Mouse (Mus musculus): Measurements from ENCODE around the gene Ercc2. TPM values are rescaled to one million over a fixed set of nuclear protein-coding genes. Genes with fewer than 3 reads are reported as not detected.

Ercc2 gene
- total and polyA plus RNA-seq, 3 experiments: 34.4 to 44.5 TPM; not detected in 1

DNA sequence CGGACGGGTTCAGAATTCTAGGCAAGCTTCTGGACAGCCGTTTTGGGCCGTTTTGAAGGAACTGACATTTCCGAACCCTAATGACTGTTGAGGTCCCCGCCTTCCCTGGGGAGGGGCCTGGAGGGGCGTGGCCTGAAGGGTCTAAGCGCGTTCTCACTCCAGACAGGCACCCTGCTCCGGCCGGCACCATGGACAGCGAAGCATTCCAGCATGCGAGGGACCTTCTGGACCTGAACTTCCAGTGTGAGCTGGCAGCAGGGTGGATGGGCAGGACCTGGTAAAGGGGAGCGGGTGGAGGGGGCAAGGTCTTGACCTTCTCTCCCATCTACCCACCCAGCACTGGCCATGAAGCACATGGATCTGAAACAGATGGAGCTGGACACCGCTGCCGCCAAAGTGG is 13.4 kb upstream of the Ercc2 start:
- H3K4me3 ChIP-seq (ENCODE audit: control insufficient read depth in 1 of 2, insufficient read depth in 1 of 2, low read depth in 2 of 2, low read length in 2 of 2): no peak overlapping the region

DNA sequence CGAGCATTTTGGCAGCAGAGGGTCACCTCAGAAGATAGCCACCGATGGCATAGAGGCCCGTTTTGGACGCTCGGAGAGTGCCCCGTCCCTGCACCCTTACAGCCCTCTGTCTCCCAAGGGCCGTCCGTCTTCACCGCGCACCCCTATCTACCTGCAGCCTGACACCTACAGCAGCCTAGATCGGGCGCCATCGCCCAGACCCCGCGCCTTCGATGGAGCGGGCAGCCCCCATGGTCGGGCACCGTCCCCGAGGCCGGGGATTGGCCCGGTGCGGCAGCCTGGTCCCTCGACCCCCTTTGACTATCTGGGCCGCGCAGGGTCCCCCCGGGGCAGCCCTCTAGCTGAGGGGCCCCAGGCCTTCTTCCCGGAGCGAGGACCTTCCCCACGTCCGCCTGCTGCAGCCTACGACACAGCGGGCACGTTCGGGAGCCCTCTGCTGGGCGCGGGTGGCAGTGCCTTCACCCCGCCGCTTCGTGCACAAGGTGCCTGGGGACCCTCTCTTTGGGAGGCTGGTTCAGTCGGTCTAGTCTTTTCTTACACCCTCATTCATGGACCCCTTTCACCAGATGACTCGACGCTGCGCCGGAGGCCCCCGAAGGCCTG is 11.9 kb upstream of the Ercc2 start:
- H3K4me1 ChIP-seq (ENCODE audit: control insufficient read depth in 1 of 2, insufficient read depth in 2 of 2, low read length in 2 of 2): no peaks in the 10 kb centered on the region
- no peak for DNase-seq (ENCODE audit: low read depth, low spot score)

More for the DNA sequence above, 13.4 kb upstream of the Ercc2 start:
- H3K27ac ChIP-seq (ENCODE audit: control insufficient read depth, low read depth, low read length): no peak overlapping the region
- H3K36me3 ChIP-seq (ENCODE audit: control insufficient read depth in 1 of 2, insufficient read depth in 2 of 2, low read length in 2 of 2): no peaks in the 10 kb centered on the region
- H3K4me1 ChIP-seq (ENCODE audit: control insufficient read depth in 1 of 2, insufficient read depth in 2 of 2, low read length in 2 of 2): no peaks in the 10 kb centered on the region
- H3K9me3 ChIP-seq (replicated peaks; ENCODE audit: insufficient read depth, low read length): no peaks in the 10 kb centered on the region
- H3K27me3 ChIP-seq (ENCODE audit: control insufficient read depth in 1 of 2, insufficient read depth in 2 of 2, low read length in 2 of 2): no peaks in the 10 kb centered on the region
- DNase-seq (ENCODE audit: low read depth, low spot score): no peak
- no peak overlapping the region for H3K9ac ChIP-seq (ENCODE audit: control insufficient read depth, low read depth, low read length, poor library complexity, severe bottlenecking)
- no peak for TF ChIP-seq ZC3H11A (IDR thresholded peaks at IDR 0.05; ENCODE audit: low read depth, low read length)
- no peak for TF ChIP-seq ELF1 (IDR thresholded peaks at IDR 0.05; ENCODE audit: low read depth, low read length)
- TF ChIP-seq ZMIZ1 (IDR thresholded peaks at IDR 0.05; ENCODE audit: low read depth, low read length): no peak
- no peak for TF ChIP-seq CHD1 (IDR thresholded peaks at IDR 0.05; ENCODE audit: low read depth, low read length)
- no peak for TF ChIP-seq POLR2AphosphoS5 (IDR thresholded peaks at IDR 0.05; ENCODE audit: borderline replicate concordance, low read depth, low read length)
- TF ChIP-seq GABPA (IDR thresholded peaks at IDR 0.05; ENCODE audit: low read depth, low read length): no peak
- TF ChIP-seq MAFK (IDR thresholded peaks at IDR 0.05; ENCODE audit: borderline replicate concordance, low read depth, low read length): no peak
- no peak for TF ChIP-seq TBP (IDR thresholded peaks at IDR 0.05; ENCODE audit: low read depth, low read length)
- TF ChIP-seq E2F4 (IDR thresholded peaks at IDR 0.05; ENCODE audit: borderline replicate concordance, low read depth, low read length): no peak
- TF ChIP-seq ZKSCAN1 (IDR thresholded peaks at IDR 0.05; ENCODE audit: low read depth, low read length): no peak
- TF ChIP-seq HCFC1 (IDR thresholded peaks at IDR 0.05; ENCODE audit: low read depth, low read length): no peak
- TF ChIP-seq CHD2 (IDR thresholded peaks at IDR 0.05; ENCODE audit: low read length): no peak
- no peak for TF ChIP-seq TCF12 (IDR thresholded peaks at IDR 0.05; ENCODE audit: low read depth, low read length)
- no peak for TF ChIP-seq GATA1 (IDR thresholded peaks at IDR 0.05; ENCODE audit: low read depth, low read length)
- no peak for TF ChIP-seq MXI1 (IDR thresholded peaks at IDR 0.05; ENCODE audit: low read depth, low read length)
- no peak for TF ChIP-seq UBTF (IDR thresholded peaks at IDR 0.05; ENCODE audit: borderline replicate concordance, insufficient read depth, low read depth, low read length)
- no peak for TF ChIP-seq MAX (IDR thresholded peaks at IDR 0.05; ENCODE audit: low read length)
- no peak for TF ChIP-seq NRF1 (IDR thresholded peaks at IDR 0.05; ENCODE audit: insufficient read depth, low read depth, low read length, poor library complexity, severe bottlenecking)
- H3K79me2 ChIP-seq (ENCODE audit: control insufficient read depth, insufficient read depth, low read length, poor library complexity): no peaks in the 10 kb centered on the region

More for the DNA sequence above, 11.9 kb upstream of the Ercc2 start:
- Histone ChIP-seq H3K9ac (ENCODE audit: control insufficient read depth, low read depth, low read length, poor library complexity, severe bottlenecking) (no peak overlapping the region), H3K27me3 (ENCODE audit: control insufficient read depth in 1 of 2, insufficient read depth in 2 of 2, low read length in 2 of 2) (no peaks in the 10 kb centered on the region), H3K4me3 (ENCODE audit: control insufficient read depth in 1 of 2, insufficient read depth in 1 of 2, low read depth in 2 of 2, low read length in 2 of 2) (no peak overlapping the region), H3K9me3 (replicated peaks; ENCODE audit: insufficient read depth, low read length) (no peaks in the 10 kb centered on the region), H3K36me3 (ENCODE audit: control insufficient read depth in 1 of 2, insufficient read depth in 2 of 2, low read length in 2 of 2) (no peaks in the 10 kb centered on the region), H3K27ac (ENCODE audit: control insufficient read depth, low read depth, low read length) (no peak overlapping the region), H3K79me2 (ENCODE audit: control insufficient read depth, insufficient read depth, low read length, poor library complexity) (no peaks in the 10 kb centered on the region)
- TF ChIP-seq TCF12 (IDR thresholded peaks at IDR 0.05; ENCODE audit: low read depth, low read length) (no peak), CTCF (IDR thresholded peaks at IDR 0.05 in 2 of 3, conservative IDR thresholded peaks at IDR 0.05 in 1 of 3; ENCODE audit: control insufficient read depth in 1 of 3, insufficient read depth in 1 of 3, low read depth in 2 of 3, low read length in 3 of 3, poor library complexity in 1 of 3, severe bottlenecking in 1 of 3) (peak in 2 of 3 experiments; percentile 4 to 32; a peak in 3 of 6 replicates), SMC3 (IDR thresholded peaks at IDR 0.05; ENCODE audit: low read depth, low read length) (no peak)

Data from MEL (cell line).